ENCODE assay signal across 24 mouse cellular contexts in genomic region chr2:108813040-108813566, GRCm38 (mm10).
DNase-seq lines count a peak whose midpoint lies in the region; ATAC-seq and TF ChIP-seq lines count a peak whose summit lies in the region.
"Had no signal": no experiment of that assay in that cellular context is flagged by ENCODE, and none has a peak within 500 bp of the region (broad histone marks: within the 10 kb centered on the region; RNA-seq: fewer than 3 reads in every experiment).

No protein-coding gene starts in this region.

- no peak overlapping the region for H3K9ac ChIP-seq in forebrain, postnatal 0 days
- H3K9ac ChIP-seq: forebrain, embryonic 13.5 days; heart, embryonic 12.5 days; hindbrain, embryonic 14.5 days; intestine, embryonic 15.5 days; limb, embryonic 12.5 days; liver, embryonic 12.5 days; lung, embryonic 14.5 days had no signal

- no peak for ATAC-seq in forebrain, postnatal 0 days
- ATAC-seq: activated CD4-positive, CD25-positive, alpha-beta regulatory T cell, adult 4 months; forebrain, embryonic 13.5 days; intestine, embryonic 15.5 days; liver, embryonic 12.5 days; Patski had no signal

- H3K4me1 ChIP-seq in forebrain, postnatal 0 days (ENCODE audit: insufficient read depth) = no peaks in the 10 kb centered on the region
- no peaks in the 10 kb centered on the region for H3K4me1 ChIP-seq in forebrain, embryonic 10.5 days
- H3K4me1 ChIP-seq: forebrain, embryonic 13.5 days; heart, embryonic 12.5 days; intestine, embryonic 15.5 days; limb, embryonic 12.5 days; liver, embryonic 12.5 days had no signal

- intact Hi-C loops in left cerebral cortex, adult 2 months (cut with DNase I) = loop anchor here (2.0 to 10.0 kb wide), 5 partner anchors 22 to 879 kb away; no protein-coding TSS in a partner anchor
- intact Hi-C loops in left cerebral cortex, postnatal 4 days (cut with DNase I) = no loop called here

- H3K9me3 ChIP-seq in forebrain, postnatal 0 days (ENCODE audit: low read length) = no peaks in the 10 kb centered on the region
- no peaks in the 10 kb centered on the region for H3K9me3 ChIP-seq in forebrain, embryonic 10.5 days
- H3K9me3 ChIP-seq: forebrain, embryonic 13.5 days; heart, embryonic 12.5 days; intestine, embryonic 15.5 days; limb, embryonic 12.5 days; liver, embryonic 12.5 days had no signal

- H3K4me3 ChIP-seq in forebrain, postnatal 0 days (ENCODE audit: low read depth, low read length) = no peak overlapping the region
- no peak overlapping the region for H3K4me3 ChIP-seq in forebrain, embryonic 10.5 days
- no peak overlapping the region for H3K4me3 ChIP-seq in left cerebral cortex, adult 2 months
- H3K4me3 ChIP-seq: forebrain, embryonic 13.5 days; gastrocnemius, adult 2 months; heart, embryonic 12.5 days; intestine, embryonic 15.5 days; limb, embryonic 12.5 days; liver, embryonic 12.5 days had no signal

- no peaks in the 10 kb centered on the region for H3K27me3 ChIP-seq in forebrain, postnatal 0 days (ENCODE audit: insufficient read depth, low read length)
- H3K27me3 ChIP-seq in forebrain, embryonic 10.5 days (ENCODE audit: poor library complexity, severe bottlenecking) = no peaks in the 10 kb centered on the region
- H3K27me3 ChIP-seq: forebrain, embryonic 13.5 days; heart, embryonic 12.5 days; intestine, embryonic 15.5 days; limb, embryonic 12.5 days; liver, embryonic 12.5 days; Patski had no signal

- TF ChIP-seq CTCF in forebrain, postnatal 0 days (IDR thresholded peaks at IDR 0.05; ENCODE audit: low read depth) = no peak
- TF ChIP-seq CTCF in left cerebral cortex, adult 2 months (IDR thresholded peaks at IDR 0.05) = no peak

- no peak overlapping the region for H3K4me2 ChIP-seq in forebrain, postnatal 0 days (ENCODE audit: low read depth)
- H3K4me2 ChIP-seq: forebrain, embryonic 13.5 days; heart, embryonic 12.5 days; hindbrain, embryonic 14.5 days; intestine, embryonic 15.5 days; limb, embryonic 12.5 days; liver, embryonic 12.5 days; lung, embryonic 14.5 days had no signal

- peak; percentile 1 for DNase-seq in forebrain, postnatal 0 days
- DNase-seq in forebrain, embryonic 10.5 days (ENCODE audit: extremely low spot score, low spot score) = no peak
- peak in 1 of 2 experiments; percentile 13 for DNase-seq in left cerebral cortex, adult 2 months (ENCODE audit: extremely low spot score in 1 of 2, low spot score in 2 of 2)
- no peak for DNase-seq in left cerebral cortex, postnatal 4 days
- DNase-seq in left cerebral cortex, adult 9 months (ENCODE audit: low spot score in 2 of 2) = peak; percentile 25 to 26
- peak; percentile 17 for DNase-seq in right cerebral cortex, postnatal 14 days
- no peak for DNase-seq in embryo, embryonic 10.5 days (ENCODE audit: low spot score)
- DNase-seq in cerebellum, adult 11-12 months = no peak
- DNase-seq: adrenal gland, postnatal 25 days; cerebellum, adult 2 months; gastrocnemius, adult 2 months; heart, postnatal 14 days; lung, embryonic 14.5 days; lung, postnatal 36 days; retina, postnatal 1 day; thymus, postnatal 36 days had no signal

- no peak overlapping the region for H3K27ac ChIP-seq in forebrain, postnatal 0 days (ENCODE audit: low read depth, low read length)
- no peak overlapping the region for H3K27ac ChIP-seq in forebrain, embryonic 10.5 days
- 0 out of 2 replicates have a peak overlapping the region, but pooled peaks have one; percentile 15 for H3K27ac ChIP-seq in left cerebral cortex, adult 2 months
- H3K27ac ChIP-seq: forebrain, embryonic 13.5 days; gastrocnemius, adult 2 months; hindbrain, embryonic 14.5 days; intestine, embryonic 15.5 days; limb, embryonic 12.5 days; liver, embryonic 12.5 days had no signal

- 59% methylated on average over 6 of the region's 6 CpGs for WGBS in forebrain, postnatal 0 days
- WGBS in forebrain, embryonic 10.5 days = 79% methylated on average over 6 of the region's 6 CpGs

- H3K36me3 ChIP-seq in forebrain, postnatal 0 days (ENCODE audit: insufficient read depth) = no peaks in the 10 kb centered on the region
- H3K36me3 ChIP-seq in forebrain, embryonic 10.5 days (replicated peaks) = no peaks in the 10 kb centered on the region
- H3K36me3 ChIP-seq: heart, embryonic 12.5 days; intestine, embryonic 15.5 days; limb, embryonic 12.5 days; liver, embryonic 12.5 days had no signal

Comparison
In these comparisons a context has a peak if more than half of its experiments do, and no peak if none do; other contexts are left out.
1. DNase-seq: peak in forebrain, postnatal 0 days (single experiment), left cerebral cortex, adult 9 months (2 of 2) and right cerebral cortex, postnatal 14 days (single experiment); none in forebrain, embryonic 10.5 days (single experiment), left cerebral cortex, postnatal 4 days (single experiment), embryo, embryonic 10.5 days (single experiment) and cerebellum, adult 11-12 months (single experiment).